Mouse (Mus musculus) testis, postnatal 14 days (tissue): ENCODE data around the gene Lrwd1.
"Not testable (repeated sequence)": the region's sequence is repeated elsewhere in the genome, so short reads cannot be mapped to it uniquely, and the experiment has no call there.

Experiments
- DNase-seq: peaks from one replicate; pipeline ENCODE4 v3.0.0; 2021; ENCODE audit warnings: low spot score

Lrwd1 gene

DNA sequence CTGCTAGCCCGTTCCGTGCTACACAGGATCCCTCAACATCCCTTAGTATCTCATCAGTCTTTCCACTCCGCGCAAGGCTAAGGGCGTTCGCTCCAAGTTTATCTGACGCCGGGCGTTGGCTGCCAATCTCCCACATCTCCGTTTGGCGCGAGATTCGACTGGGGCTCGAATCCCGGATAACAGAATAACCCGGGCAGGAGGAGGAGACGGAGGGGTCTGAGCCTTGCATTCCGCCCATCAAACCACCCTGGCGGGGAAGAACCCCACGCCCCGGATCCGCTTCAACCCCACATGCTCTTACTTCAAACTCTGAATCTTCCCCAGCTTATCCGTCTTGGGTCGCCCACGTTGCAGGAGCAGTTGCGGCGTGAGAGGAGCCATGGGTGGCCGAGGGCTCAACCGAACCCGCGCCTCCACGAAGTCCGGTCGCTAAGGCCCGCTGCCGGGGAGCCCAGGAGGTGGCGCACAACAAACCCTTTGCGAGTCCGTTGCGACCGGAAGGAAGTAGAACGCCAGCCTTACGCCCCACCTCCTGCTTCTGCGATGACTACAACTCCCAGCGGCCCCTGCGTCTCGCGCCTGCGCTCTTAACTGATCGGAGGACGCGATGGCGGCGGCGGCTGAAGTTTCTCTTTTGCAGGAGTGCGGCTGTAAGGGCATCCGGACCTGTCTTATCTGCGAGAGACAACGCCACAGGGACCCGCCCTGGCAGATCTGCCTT, at the start of gene Lrwd1, which contains the start of gene Alkbh4:
Gene Lrwd1, minus strand, starts transcription at position 504 of the 721 bp plus-strand sequence.
Gene Alkbh4, plus strand, starts transcription at position 576 of the 721 bp plus-strand sequence.
- peak; percentile 95 for DNase-seq

DNA sequence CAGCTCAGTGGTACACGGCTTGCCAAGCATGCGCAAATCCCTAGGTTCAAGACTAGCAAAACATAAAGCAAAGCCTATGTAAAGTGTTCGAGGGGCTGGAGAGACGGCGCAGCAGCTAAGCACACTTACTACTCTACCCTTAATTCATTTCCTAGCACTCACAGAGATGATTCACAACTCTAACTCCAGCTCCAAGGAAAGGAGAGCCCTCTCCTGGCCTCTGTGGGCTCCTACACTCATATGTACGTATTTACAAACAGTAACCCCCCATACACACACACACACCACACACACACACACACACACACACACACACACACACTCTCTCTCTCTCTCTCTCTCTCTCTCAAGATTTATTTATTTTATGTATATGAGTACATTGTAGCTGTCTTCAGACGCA, 47.9 kb upstream of the Lrwd1 start:
- no peak for DNase-seq

DNA sequence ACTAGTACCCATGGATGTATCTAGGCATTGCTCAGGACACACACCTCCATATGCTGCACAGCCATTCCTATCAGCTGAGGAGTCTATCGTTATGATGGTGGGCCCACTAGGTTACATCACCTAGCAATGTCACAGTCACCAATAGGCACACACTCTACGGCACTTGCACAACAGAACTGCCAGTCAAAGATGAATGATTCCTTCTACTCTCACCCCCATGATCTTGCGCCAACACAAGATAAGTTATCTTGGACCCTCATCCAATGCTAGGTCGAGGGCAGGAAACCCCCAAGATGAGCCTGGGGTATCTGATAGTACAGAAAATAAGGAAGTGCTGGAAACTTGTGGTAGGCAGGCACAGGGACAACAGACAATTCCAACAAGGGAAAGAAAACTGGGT, 47.0 kb upstream of the Lrwd1 start:
- DNase-seq: no peak

DNA sequence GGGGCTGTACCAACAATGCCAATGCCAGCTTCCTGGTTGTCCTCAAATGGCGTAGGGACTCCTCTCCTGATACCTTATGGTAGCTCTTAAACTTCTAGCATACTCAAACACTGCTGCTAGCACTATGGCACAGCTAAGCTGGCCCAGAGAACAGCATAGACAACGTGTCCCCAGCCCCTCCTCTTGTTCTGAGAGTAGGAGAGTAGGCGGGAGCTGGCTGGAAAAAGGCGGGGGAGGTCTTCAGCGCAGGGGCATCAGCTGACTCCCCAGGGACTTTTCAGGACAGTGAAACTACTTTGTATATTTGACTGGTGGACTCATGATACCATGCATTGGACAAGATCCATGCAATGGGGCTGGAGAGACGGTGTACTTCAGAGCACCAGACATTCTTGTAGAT, 46.2 kb upstream of the Lrwd1 start:
- DNase-seq: no peak

DNA sequence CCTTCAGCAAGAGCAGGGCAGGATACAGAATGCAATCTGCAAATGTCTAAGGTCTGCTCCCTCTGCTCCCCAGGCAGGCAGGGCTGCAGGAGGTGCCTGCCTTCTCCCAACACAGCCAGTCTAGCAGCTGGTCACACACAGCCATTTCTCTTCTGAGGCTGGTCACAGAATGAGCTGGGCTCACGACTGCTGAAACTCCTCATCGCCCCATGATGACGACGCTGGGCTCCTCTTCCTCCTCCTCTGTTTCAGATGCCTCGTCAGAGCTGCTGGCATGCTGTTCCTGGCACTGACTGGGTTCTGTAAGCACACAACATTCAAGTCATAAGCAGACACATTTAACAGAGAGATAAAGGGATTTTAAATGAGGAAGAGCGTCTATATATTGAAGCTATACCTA, 45.3 kb upstream of the Lrwd1 start:
- DNase-seq: no peak

DNA sequence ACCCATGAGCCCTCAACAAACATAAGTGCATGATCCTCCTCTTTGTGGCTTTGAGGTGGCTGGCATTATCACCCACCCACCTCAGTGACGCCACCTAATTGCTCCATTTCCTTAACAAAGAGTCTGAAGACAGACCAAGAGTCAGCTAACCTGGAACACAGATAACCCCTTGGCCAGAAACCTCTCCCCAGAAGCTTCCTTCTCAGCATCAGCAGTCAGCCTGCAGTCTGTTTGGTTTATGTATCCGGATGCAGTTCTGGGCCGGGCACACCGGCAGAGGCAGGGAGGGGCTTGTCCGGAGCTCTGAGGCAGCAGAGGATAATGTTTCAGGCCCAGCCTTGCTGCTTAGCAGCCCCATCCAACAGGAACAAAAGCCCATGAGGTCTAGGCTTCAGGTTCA, 43.7 kb upstream of the Lrwd1 start:
- DNase-seq: no peak

DNA sequence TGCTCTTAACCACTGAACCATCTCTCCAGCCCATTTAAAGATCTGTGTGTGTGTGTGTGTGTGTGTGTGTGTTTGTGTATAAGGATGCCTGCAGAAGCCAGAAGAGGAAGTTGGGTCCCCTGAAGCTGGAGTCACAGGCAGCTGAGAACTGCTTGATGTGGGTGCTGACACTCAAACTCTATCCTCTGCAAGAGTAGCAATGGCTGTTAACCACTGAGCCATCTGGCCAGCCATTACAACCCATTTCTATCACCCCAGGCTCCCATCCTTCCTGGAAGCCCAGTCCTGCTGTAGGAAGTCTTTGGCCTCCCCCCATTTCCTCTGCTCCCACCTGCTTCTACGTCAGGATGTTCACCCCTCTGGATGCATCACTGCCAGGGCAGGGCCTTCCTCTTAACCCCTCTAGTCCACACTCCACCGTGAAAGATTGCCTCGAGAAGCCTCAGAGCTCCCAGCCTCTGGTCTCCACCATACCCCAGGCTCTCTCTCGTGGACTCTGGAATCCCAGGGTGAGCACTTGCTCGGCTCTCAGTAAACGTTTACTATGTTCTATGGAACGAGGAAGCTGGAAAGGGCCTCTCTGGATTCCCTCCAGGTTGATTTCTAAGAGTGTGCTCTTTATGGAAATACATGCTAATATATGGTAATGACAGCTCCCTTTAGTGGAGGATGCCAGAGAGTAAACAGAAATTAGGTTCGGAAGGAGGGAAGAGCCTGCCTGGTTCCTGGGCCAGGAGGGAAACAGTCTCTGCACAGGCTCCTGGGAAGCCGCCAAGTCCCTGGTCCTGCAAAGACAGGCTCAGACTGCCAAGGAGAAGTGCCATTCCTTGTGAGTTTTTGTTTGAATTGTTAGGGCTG, 38.0 kb upstream of the Lrwd1 start:
- DNase-seq: peak; percentile 31

DNA sequence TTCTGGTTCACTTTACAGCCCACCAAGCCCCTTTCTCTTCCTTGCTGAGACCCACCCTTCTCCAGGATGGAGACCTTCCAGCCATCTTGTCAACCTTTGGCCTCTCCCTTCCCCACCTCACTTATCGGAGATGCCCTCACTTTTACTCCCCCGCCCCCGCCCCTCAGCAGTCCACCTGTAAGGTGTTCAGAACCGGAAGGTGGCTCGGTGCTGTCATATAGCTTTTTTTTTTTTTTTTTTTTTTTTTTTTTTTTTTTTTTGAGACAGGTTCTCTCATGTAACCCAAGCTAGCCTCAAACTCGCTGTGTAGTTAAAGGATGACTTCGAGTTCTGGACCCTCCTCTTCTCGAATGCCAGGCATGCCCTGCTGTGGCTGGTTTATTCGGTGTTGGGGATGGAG, 37.1 kb upstream of the Lrwd1 start:
- no peak for DNase-seq

DNA sequence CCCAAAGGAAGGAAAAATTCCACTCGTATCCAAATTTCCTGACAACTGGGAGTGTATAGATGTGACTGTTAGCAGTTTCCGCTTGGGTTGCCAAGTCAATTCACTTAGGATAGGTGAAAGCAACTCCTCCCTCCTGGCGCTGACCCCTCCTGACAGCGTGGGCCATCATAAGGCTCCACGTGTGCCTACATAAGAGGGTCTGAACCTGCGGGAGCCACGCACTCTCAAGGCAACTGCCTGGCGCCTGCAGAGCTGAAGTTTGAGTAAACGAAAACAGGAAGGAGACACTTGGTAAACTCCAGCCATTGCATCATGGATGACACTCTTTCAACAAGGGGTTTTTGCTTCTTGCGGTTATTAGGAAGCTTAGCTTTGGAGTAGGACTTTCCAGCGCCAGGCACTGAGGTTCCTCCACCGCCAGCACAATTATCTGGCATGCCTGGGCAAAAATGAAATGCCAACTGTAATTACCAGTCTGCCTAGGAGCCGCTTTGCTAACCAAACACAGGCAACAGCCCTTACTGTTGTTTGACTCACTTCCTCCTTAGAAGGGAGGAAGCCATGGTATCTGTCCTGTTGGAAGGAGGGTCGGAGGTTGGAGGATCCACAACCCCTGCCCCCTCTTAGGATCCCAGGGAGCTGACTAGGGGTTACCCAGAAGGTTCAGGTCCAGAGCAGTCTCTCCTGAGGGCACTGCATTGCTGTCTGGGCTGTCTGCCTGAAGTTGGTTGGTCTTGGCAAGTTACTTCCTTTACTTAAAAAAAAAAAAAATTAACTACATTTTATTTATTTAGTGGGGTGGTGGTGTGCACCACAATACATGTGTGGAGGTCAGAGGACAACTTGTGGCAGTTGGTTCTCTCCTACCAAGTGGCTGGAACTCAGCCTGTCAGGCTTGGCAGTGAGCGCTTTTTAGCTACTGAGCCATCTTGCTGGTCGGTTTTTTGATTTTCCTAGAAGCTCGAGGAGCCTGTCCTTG, 35.8 kb upstream of the Lrwd1 start:
- DNase-seq: no peak

DNA sequence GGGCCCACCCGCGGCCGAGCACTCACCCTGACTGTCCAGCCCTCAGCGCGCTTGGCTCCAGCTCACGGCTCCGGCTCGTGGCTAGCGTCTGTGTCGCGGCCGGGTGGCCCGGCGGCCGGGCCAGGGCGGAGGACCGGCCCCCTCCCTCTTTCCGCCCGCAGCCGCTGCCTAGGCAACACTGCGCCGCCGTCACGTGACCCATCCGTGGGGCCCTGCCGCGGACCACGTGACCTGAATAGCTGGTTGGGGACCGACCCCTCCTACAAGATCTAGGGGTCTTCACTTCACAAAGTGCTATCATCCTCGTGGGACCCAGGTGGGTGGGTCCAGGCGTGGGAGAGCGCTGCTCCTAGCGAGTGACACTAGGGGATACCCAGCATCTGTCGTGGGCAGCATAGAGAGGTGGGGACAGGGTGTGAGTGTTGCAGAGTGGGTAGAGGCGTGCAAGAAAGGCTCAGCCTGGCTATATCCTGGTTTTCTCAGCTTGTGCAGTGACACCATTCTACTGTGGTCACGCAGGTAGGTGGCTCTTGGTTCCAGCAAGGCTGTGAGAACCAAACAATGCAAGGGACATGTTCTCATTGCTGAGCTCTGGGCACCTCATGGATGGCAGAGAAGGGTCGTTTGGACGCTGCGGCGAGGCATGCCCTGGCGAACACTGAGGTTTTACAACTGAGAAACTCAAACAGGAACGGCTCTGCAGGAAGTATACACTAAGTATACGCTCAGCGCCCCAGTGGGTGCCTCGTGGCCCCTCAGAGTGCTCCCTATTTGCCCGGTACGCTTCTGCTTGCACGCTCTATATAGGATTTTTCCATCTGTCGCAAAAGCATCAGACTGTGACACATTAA, 34.9 kb upstream of the Lrwd1 start, which contains the start of gene Orai2:
Gene Orai2, minus strand, starts transcription at position 202 of the 851 bp plus-strand sequence.
- peak; percentile 57 for DNase-seq

DNA sequence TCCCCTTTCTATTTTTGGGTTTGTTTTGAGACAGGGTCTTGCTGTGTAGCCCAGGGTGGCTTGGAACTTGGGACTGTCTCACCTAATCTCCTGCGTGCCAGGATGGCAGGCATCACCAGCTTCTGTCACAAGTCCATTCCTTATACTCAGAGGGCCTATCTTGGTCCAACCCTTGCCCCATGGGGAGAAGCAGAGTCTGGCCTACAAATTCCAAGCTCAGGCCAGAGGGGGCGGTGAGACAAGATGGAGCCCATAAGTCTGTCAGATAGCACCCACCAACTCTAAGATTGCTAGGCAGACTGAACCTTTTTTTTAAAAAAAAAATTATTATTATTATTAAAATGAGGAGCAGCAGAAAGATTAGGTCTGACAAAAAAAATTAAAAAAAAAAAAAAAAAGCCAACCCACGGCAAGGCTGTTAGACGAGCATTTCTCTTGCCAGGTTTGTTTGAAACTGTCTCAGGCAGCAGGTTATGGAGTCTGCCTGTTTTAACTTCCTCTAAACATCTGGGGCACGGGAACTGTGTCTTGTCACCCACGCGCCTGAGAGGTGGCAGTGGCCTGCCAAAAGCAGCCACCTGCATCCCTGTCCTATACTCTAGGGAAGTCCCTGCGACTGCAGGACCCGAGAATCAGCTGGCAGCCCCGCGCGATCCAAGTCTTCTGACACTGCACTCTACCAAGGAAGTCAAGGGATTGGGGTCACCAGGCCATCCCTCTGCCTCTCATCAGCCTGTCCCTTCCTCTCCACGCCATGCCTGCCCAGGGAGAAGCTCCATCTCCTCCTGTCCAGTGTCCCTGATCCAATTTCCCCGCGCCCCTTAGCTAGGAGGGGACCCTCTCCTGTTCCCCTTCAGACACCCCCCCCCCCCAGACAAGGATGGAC, 34.0 kb upstream of the Lrwd1 start:
- DNase-seq: no peak

DNA sequence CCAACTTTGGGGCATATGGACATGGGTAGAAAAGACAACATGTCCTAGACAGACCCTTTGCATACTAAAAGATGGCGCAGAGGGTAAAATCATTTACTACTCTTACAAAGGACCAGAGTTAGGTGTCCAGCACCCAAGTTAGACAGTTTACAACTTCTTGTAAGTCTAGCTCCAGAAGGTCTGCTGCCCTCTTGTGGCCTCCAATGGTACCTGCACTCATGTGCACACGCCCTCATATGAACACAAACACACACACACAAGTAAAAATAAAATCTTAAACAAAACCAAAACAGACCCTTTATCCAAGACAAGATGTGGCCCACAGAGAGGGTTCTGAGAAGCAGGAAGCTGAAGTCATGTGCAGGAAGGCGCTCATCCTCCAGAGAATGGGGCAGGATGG, 32.2 kb upstream of the Lrwd1 start:
- no peak for DNase-seq

DNA sequence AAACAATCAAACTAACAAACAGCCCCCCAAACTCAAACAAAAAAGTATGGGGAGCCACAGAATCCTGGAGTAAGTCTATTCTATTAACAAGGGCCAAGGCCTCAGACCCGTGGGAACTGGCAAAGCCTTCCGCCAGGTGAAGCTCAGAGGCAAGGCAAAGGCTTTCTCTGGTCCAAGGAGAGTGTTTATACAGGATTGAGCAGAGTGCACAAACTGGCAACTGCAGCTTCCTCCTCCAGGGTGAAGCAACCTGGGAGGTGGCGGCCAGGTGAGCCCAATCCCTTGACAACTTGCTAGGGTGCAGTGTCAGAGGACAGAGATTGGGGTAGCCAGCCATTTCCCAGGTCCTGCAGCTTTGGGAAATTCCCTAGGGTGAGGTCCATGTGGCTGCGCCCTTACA, 31.4 kb upstream of the Lrwd1 start:
- DNase-seq: no peak

DNA sequence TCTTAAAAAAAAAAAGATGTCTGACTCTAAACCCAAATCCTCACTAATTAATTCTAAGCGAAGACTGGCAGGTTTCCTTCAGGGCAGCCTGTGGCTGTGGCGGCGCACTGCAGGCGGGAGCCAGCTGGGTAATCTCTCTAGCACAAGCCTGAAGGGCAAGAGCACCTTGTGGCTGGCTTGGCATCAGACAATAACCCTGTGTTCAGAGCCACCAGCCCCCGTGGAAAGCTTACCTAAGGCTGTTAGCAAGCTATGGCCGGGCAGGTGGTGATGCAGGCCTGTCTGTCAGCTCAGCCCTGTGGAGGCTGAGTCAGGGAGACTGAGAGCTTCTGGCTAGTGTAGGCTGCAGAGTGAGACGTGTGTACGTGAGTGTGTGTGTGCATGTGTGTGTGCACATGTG, 29.4 kb upstream of the Lrwd1 start:
- DNase-seq: no peak

DNA sequence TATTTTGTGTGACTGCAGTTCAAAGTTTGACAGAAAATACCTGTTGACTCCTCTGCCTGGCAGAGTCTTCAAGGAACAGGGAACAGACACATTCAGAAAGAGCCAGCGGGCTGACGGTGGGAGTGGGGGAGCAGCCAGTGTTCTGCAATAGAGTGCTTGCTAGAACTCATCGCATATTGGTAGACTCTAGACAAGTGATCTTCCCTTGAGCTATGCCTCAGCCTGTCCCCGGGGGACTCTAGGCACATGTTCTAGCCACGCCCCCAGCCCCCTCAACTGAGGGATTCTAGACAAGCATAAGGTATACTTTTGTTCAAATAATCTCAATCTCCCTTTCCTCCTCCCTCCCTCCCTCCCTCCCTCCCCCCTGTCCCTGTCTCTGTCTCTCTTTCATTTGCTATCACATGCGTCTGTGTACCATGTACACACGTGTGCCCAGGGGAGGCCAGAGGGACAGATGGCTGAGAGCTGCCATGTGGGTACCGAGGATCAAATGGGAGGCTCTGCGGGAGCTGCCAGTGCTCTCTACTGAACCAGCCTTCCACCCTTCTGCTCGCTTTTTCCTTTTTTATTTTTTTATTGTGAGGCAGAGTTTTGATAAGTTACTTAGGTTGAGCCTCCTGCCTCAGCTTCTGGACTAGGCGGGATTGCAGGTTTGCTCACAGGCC, 28.1 kb upstream of the Lrwd1 start:
- DNase-seq: no peak

DNA sequence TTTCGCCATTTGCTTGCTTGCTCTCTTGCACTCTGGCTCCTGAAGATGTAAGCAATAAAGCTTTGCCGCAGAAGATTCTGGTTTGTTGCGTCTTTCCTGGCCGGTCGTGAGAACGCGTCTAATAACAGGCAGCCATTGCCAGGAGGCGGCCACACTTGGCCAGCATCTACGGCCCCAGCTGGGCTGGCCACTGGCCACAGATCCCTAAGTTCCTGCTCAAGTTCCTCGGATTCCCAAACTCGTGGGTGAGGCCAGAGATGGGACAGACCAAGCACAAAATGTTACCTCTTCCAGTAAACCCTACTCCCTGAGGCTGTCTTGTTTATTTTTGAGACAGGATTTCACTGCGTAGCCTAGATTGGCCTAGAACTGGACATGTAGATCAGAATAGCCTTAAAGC, 24.2 kb upstream of the Lrwd1 start:
- DNase-seq: not testable (repeated sequence)

DNA sequence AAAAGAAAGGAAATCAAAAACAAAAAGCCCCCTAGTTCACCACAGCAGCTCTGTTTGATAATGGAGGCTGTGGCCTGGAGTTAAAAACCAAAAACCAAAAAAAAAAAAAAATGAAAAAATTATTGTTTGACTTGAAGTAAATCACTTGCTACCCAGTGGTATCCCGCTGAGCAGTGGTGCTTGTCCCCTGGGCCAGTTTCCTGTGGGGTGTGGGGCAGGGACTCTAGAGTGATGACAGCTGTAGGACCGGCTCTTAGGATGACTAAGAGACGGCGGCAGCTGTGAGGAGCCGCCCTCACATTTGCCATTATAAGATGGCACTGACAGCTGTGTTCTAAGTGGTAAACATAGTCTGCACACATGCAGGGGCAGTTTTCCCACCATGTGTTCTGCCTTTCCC, 19.5 kb upstream of the Lrwd1 start:
- no peak for DNase-seq

DNA sequence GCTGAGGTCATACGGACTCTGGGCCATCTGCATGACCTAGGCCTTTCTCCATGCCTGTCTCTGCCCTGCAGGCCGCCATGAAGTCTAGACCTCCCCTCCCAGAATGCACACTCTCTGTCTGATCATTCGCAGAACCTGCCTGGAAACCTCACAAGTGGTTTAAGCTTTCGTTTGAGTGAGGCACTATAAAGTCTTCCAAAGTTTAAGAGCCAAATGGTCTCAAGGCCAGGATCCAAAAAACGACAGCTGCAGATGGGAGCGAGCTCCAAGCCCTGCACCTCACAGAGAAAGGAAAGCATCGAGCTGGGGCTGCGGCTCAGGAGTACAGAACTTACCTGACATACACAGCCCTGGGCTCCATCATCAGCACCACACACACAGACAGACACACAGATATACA, 16.5 kb upstream of the Lrwd1 start:
- no peak for DNase-seq

DNA sequence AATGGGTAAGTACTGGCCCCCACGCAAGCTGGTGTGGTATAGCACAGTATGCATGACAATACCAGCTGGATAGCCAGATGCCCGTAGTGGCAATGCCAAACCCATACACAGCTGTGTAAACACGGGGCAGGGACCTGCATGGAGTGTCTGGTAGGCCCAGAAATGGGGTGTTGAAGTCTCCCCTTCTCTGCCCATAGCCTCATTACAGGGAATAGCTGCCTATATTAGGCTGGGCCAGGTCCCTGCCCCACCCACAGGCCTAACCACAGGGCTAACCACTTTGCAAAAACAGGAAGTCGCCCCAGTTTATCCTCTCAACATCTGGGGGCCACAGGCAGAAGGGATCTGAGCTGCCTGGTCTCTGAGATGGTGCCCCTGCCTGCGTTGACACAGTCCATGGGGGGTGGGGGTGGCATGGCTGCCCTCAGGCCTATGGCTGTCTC, 13.3 kb upstream of the Lrwd1 start:
- DNase-seq: not testable (repeated sequence)
